Mouse (Mus musculus) hindbrain, embryonic 12.5 days (tissue): Measurements from ENCODE around the gene Syngr1. TPM values are rescaled to one million over a fixed set of nuclear protein-coding genes. Genes with fewer than 3 reads are reported as not detected.

ENCODE experiments used
- ATAC-seq: fragments of 200-750 bp; cut with Nextera tagmentation; 2 replicates; pipeline ENCODE4 v1.8.0; 2017; ENCODE audit warnings: moderate TSS enrichment; ENCODE audit not compliant: low FRiP score
- H3K27ac ChIP-seq: fragments of 300-500 bp; sonication (generic); 2 replicates; pipeline ENCODE4 v1.5.1; 2016; ENCODE audit warnings: mild to moderate bottlenecking
- H3K27me3 ChIP-seq: fragments of 300-500 bp; sonication (generic); 2 replicates; pipeline ENCODE4 v1.6.1; 2016; ENCODE audit warnings: mild to moderate bottlenecking
- H3K36me3 ChIP-seq: fragments of 300-500 bp; sonication (generic); 2 replicates; pipeline ENCODE4 v1.6.1; 2016; ENCODE audit warnings: mild to moderate bottlenecking
- H3K4me1 ChIP-seq: fragments of 300-500 bp; sonication (generic); 2 replicates; pipeline ENCODE4 v1.6.1; 2016
- H3K4me2 ChIP-seq: fragments of 300-500 bp; sonication (generic); replicated peaks from 2 replicates; pipeline ENCODE4 v1.6.1; 2016; ENCODE audit warnings: mild to moderate bottlenecking
- H3K4me3 ChIP-seq: fragments of 300-500 bp; sonication (generic); 2 replicates; pipeline ENCODE4 v1.5.1; 2016; ENCODE audit warnings: mild to moderate bottlenecking
- H3K9ac ChIP-seq: fragments of 300-500 bp; sonication (generic); 2 replicates; pipeline ENCODE4 v1.6.1; 2016; ENCODE audit warnings: mild to moderate bottlenecking, moderate library complexity
- H3K9me3 ChIP-seq: fragments of 300-500 bp; sonication (generic); replicated peaks from 2 replicates; pipeline ENCODE4 v1.6.1; 2016; ENCODE audit warnings: mild to moderate bottlenecking
- WGBS: fragments of 180-500 bp; shearing (Covaris S2); methylation state at CpG from one replicate; pipeline ENCODE4 v1.1.7; 2016; 5-methylcytosine and 5-hydroxymethylcytosine counted together
- polyA plus RNA-seq: library from polyadenylated mRNA; unstranded; fragments of >200 nt; fragmentation: Nextera tagmentation; extraction: Ambion mirVana; gene quantifications from 2 replicates; pipeline ENCODE4 v1.2.1, GENCODE M21; 2016

Gene Syngr1
- polyA plus RNA-seq, 1 experiment from 2014 or later, result 14.3 TPM

GRCm38 (mm10) chr15:80059606-80060005, 31.5 kb upstream of the Syngr1 start:
- Histone ChIP-seq H3K4me2 (no peak overlapping the region), H3K9me3 (no peaks in the 10 kb centered on the region), H3K9ac (no peak overlapping the region), H3K4me1 (peaks cover 23% of the 10 kb centered on the region), H3K27ac (no peak overlapping the region), H3K36me3 (no peaks in the 10 kb centered on the region), H3K27me3 (no peaks in the 10 kb centered on the region), H3K4me3 (no peak overlapping the region)
- WGBS, result 66% methylated on average over 7 of the region's 7 CpGs
- no peak for ATAC-seq

DNA sequence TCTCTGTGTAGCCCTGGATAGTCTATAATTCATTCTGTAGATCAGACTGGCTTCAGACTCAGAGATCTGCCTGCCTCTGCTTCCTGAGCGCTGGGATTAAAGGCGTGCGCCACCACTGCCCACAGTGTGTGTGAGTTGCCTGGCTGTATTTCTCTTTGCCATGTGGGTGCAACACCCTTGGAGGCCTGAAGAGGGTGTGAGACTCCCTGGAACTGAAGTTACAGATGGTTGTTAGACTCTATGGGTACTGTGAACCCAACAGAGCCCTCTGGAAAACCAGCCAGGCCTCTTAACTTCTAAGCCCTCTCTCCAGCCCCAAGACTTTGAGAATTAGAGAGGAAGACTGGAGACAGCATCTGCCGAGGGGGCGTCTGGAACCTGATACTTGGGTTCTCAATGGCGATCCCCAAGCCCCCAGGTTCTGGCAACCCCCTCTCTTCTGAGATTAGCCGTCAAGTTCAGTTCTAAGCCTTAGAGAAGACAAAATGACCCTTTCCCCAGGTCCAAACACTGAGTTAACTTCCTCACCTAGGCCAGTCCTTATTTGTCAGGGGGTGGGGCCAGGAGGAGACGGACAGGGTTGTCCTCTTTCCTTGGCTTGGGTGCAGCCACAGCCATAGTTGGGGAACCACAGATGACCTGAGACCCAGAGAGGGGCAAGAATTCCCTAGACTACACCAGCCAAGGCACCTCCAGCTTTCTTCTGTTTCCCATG, 30.6 kb upstream of the Syngr1 start:
- Histone ChIP-seq H3K9ac (no peak overlapping the region), H3K9me3 (no peaks in the 10 kb centered on the region), H3K4me2 (no peak overlapping the region), H3K4me1 (peaks cover 19% of the 10 kb centered on the region), H3K36me3 (no peaks in the 10 kb centered on the region), H3K4me3 (no peak overlapping the region), H3K27ac (no peak overlapping the region), H3K27me3 (no peaks in the 10 kb centered on the region)
- 94% methylated on average over 8 of the region's 8 CpGs for WGBS
- ATAC-seq, result no peak

DNA sequence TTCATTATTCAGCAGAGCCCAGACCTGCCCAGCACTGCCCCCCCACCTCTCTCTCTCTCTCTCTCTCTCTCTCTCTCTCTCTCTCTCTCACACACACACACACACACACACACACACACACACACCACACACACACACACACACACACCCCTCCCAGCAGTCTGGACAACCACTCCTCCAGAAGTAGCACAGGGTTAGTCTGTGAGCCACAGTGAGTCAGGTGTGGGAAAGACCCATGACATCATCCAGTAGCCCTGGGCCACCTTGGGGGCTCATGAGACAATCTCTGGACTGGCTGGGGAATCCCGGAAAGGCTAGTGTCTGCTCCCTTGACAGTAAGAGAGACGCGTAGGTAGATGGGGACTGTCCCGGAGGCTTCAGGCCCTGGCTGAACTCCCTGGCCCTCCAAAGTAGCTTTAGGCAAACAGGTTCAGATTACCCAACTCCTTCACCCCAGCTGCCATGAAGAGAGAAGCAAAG, 30.0 kb upstream of the Syngr1 start:
- Histone ChIP-seq H3K27ac (no peak overlapping the region), H3K4me1 (peaks cover 15% of the 10 kb centered on the region), H3K4me2 (no peak overlapping the region), H3K9ac (no peak overlapping the region), H3K4me3 (no peak overlapping the region), H3K27me3 (no peaks in the 10 kb centered on the region), H3K9me3 (no peaks in the 10 kb centered on the region), H3K36me3 (no peaks in the 10 kb centered on the region)
- ATAC-seq, result no peak
- 86% methylated on average over 4 of the region's 4 CpGs for WGBS

GRCm38 (mm10) chr15:80062339-80062738, 28.8 kb upstream of the Syngr1 start:
- H3K27ac ChIP-seq, result no peak overlapping the region
- ATAC-seq, result no peak

GRCm38 (mm10) chr15:80062821-80063220, 28.3 kb upstream of the Syngr1 start:
- Histone ChIP-seq H3K4me2 (no peak overlapping the region), H3K4me1 (peaks cover 13% of the 10 kb centered on the region), H3K36me3 (no peaks in the 10 kb centered on the region), H3K27me3 (no peaks in the 10 kb centered on the region), H3K4me3 (no peak overlapping the region), H3K27ac (no peak overlapping the region), H3K9me3 (no peaks in the 10 kb centered on the region), H3K9ac (no peak overlapping the region)
- no peak for ATAC-seq
- WGBS, result 49% methylated on average over 5 of the region's 5 CpGs

More at GRCm38 (mm10) chr15:80062339-80062738, 28.8 kb upstream of the Syngr1 start:
- H3K9me3 ChIP-seq, result no peaks in the 10 kb centered on the region
- H3K36me3 ChIP-seq, result no peaks in the 10 kb centered on the region
- no peak overlapping the region for H3K9ac ChIP-seq
- WGBS, result 74% methylated on average over 7 of the region's 9 CpGs
- no peaks in the 10 kb centered on the region for H3K27me3 ChIP-seq
- no peak overlapping the region for H3K4me3 ChIP-seq
- H3K4me2 ChIP-seq, result no peak overlapping the region
- H3K4me1 ChIP-seq, result peaks cover 12% of the 10 kb centered on the region

- no peak overlapping the region for H3K4me2 ChIP-seq
- no peak overlapping the region for H3K27ac ChIP-seq
- no peak overlapping the region for H3K9ac ChIP-seq
- H3K4me1 ChIP-seq, result peaks cover 13% of the 10 kb centered on the region
- H3K9me3 ChIP-seq, result no peaks in the 10 kb centered on the region
- no peaks in the 10 kb centered on the region for H3K36me3 ChIP-seq
- ATAC-seq, result no peak
- WGBS, result 74% methylated on average over 5 of the region's 5 CpGs
- H3K27me3 ChIP-seq, result no peaks in the 10 kb centered on the region
- no peak overlapping the region for H3K4me3 ChIP-seq
Observed at GRCm38 (mm10) chr15:80064965-80065364, 26.2 kb upstream of the Syngr1 start.

GRCm38 (mm10) chr15:80065414-80065813, 25.7 kb upstream of the Syngr1 start:
- ATAC-seq, result no peak
- WGBS, result 16% methylated on average over 13 of the region's 13 CpGs
- no peak overlapping the region for H3K4me3 ChIP-seq
- peaks cover 13% of the 10 kb centered on the region for H3K4me1 ChIP-seq
- H3K27ac ChIP-seq, result no peak overlapping the region
- H3K9me3 ChIP-seq, result no peaks in the 10 kb centered on the region
- no peaks in the 10 kb centered on the region for H3K27me3 ChIP-seq
- no peaks in the 10 kb centered on the region for H3K36me3 ChIP-seq
- no peak overlapping the region for H3K4me2 ChIP-seq
- no peak overlapping the region for H3K9ac ChIP-seq

GRCm38 (mm10) chr15:80066538-80066937, 24.6 kb upstream of the Syngr1 start:
- no peaks in the 10 kb centered on the region for H3K27me3 ChIP-seq
- 56% methylated on average over 3 of the region's 3 CpGs for WGBS
- ATAC-seq, result no peak
- no peak overlapping the region for H3K4me3 ChIP-seq
- no peaks in the 10 kb centered on the region for H3K36me3 ChIP-seq
- no peak overlapping the region for H3K27ac ChIP-seq
- H3K9me3 ChIP-seq, result no peaks in the 10 kb centered on the region
- no peak overlapping the region for H3K4me2 ChIP-seq
- H3K4me1 ChIP-seq, result peaks cover 13% of the 10 kb centered on the region
- no peak overlapping the region for H3K9ac ChIP-seq

DNA sequence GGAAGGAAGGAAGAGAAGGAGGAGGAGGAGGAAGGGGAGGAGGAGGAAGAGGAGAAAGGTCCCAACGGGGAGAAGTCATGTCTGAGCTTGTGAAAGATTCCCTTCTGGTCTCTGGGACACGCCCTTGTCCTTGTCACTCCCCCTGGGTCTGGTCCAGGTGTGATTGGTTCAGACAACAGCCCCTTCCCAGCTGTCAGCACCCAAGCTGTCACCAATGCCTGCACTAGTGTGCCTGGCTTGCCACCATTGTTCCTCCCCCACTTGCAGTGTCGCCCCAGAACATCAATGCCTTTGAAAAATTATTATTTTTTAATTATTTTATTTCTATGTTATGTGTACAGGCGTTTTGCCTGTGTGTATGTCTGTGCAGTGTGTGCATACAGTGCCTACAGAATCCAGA, 22.0 kb upstream of the Syngr1 start:
- 62% methylated on average over 4 of the region's 4 CpGs for WGBS

GRCm38 (mm10) chr15:80070095-80070644, 21.0 kb upstream of the Syngr1 start:
- no peaks in the 10 kb centered on the region for H3K27me3 ChIP-seq
- no peak overlapping the region for H3K9ac ChIP-seq
- no peak overlapping the region for H3K4me3 ChIP-seq
- H3K4me2 ChIP-seq, result no peak overlapping the region
- no peak overlapping the region for H3K27ac ChIP-seq
- WGBS, result 62% methylated on average over 8 of the region's 8 CpGs
- ATAC-seq, result no peak
- no peaks in the 10 kb centered on the region for H3K9me3 ChIP-seq
- H3K4me1 ChIP-seq, result peaks cover 3% of the 10 kb centered on the region; the same call in 1 of the 2 replicates
- no peaks in the 10 kb centered on the region for H3K36me3 ChIP-seq

More for the DNA sequence above, 22.0 kb upstream of the Syngr1 start:
- no peak for ATAC-seq
- no peaks in the 10 kb centered on the region for H3K9me3 ChIP-seq
- H3K4me2 ChIP-seq, result no peak overlapping the region
- H3K27ac ChIP-seq, result no peak overlapping the region
- no peak overlapping the region for H3K9ac ChIP-seq
- H3K4me3 ChIP-seq, result no peak overlapping the region
- no peaks in the 10 kb centered on the region for H3K27me3 ChIP-seq
- H3K4me1 ChIP-seq, result peaks cover 3% of the 10 kb centered on the region; the same call in 1 of the 2 replicates
- H3K36me3 ChIP-seq, result no peaks in the 10 kb centered on the region

GRCm38 (mm10) chr15:80071951-80072437, 19.1 kb upstream of the Syngr1 start:
- H3K36me3 ChIP-seq, result peaks cover 9% of the 10 kb centered on the region
- no peaks in the 10 kb centered on the region for H3K27me3 ChIP-seq
- H3K4me3 ChIP-seq, result no peak overlapping the region
- no peak overlapping the region for H3K4me2 ChIP-seq
- no peak overlapping the region for H3K9ac ChIP-seq
- 49% methylated on average over 9 of the region's 9 CpGs for whole genome bisulfite sequencing
- no peaks in the 10 kb centered on the region for H3K9me3 ChIP-seq
- no peak overlapping the region for H3K27ac ChIP-seq
- peaks cover 3% of the 10 kb centered on the region; the same call in 1 of the 2 replicates for H3K4me1 ChIP-seq
- ATAC-seq, result no peak

GRCm38 (mm10) chr15:80072579-80073255, 18.4 kb upstream of the Syngr1 start:
- Histone ChIP-seq H3K9me3 (no peaks in the 10 kb centered on the region), H3K36me3 (peaks cover 15% of the 10 kb centered on the region), H3K4me2 (no peak overlapping the region), H3K27ac (no peak overlapping the region), H3K9ac (no peak overlapping the region), H3K27me3 (no peaks in the 10 kb centered on the region), H3K4me1 (no peaks in the 10 kb centered on the region), H3K4me3 (no peak overlapping the region)
- 83% methylated on average over 7 of the region's 7 CpGs for WGBS
- no peak for ATAC-seq
